Mouse (Mus musculus) ES-Bruce4 (cell line): Measurements from ENCODE around the gene Traf2. TPM values are rescaled to one million over a fixed set of nuclear protein-coding genes. Genes with fewer than 3 reads are reported as not detected.

Experiments used
- H3K27ac ChIP-seq: 2 replicates; pipeline ENCODE4 v1.5.1; 2012; ENCODE audit warnings: low read length, inconsistent platforms; ENCODE audit not compliant: insufficient read depth
- H3K27me3 ChIP-seq: 2 replicates; pipeline ENCODE4 v1.6.1; 2012; ENCODE audit warnings: mild to moderate bottlenecking, low read length, inconsistent platforms; ENCODE audit not compliant: control insufficient read depth, poor library complexity, insufficient read depth, severe bottlenecking
- H3K36me3 ChIP-seq: 2 replicates; pipeline ENCODE4 v1.6.1; 2012; ENCODE audit warnings: inconsistent platforms, mild to moderate bottlenecking, low read length, moderate library complexity; ENCODE audit not compliant: control insufficient read depth, poor library complexity, insufficient read depth, severe bottlenecking
- H3K4me1 ChIP-seq: one replicate; pipeline ENCODE4 v1.8.1; 2011; ENCODE audit warnings: low read length; ENCODE audit not compliant: control insufficient read depth, insufficient read depth
- H3K4me3 ChIP-seq: 2 replicates; pipeline ENCODE4 v1.5.1; 2011; ENCODE audit warnings: low read depth, mild to moderate bottlenecking, low read length
- H3K9ac ChIP-seq: 2 replicates; pipeline ENCODE4 v1.6.1; 2012; ENCODE audit warnings: low read depth, mild to moderate bottlenecking, inconsistent platforms; ENCODE audit not compliant: poor library complexity, severe bottlenecking
- H3K9me3 ChIP-seq: replicated peaks from 2 replicates; pipeline ENCODE4 v1.6.1; 2012; ENCODE audit warnings: mild to moderate bottlenecking, low read length, inconsistent platforms; ENCODE audit not compliant: control insufficient read depth, poor library complexity, insufficient read depth, severe bottlenecking
- CTCF ChIP-seq: IDR thresholded peaks from one replicate; pipeline ENCODE4 v1.8.1; 2011; ENCODE audit warnings: low read depth, low read length
- EP300 ChIP-seq: IDR thresholded peaks from 2 replicates; pipeline ENCODE4 v1.6.1; 2011; ENCODE audit warnings: low read depth, low read length; ENCODE audit not compliant: insufficient read depth
- POLR2A ChIP-seq: IDR thresholded peaks from one replicate; pipeline ENCODE4 v1.8.1; 2011; ENCODE audit warnings: low read length; ENCODE audit not compliant: insufficient read depth
- polyA plus RNA-seq: library from polyadenylated mRNA; stranded (reverse); fragments of >200 nt; gene quantifications from 2 replicates; pipeline ENCODE4 v1.2.4, GENCODE M21; 2011; ENCODE audit warnings: low read depth; ENCODE audit not compliant: missing spikeins, insufficient read depth, insufficient read length

Traf2 gene
- polyA plus RNA-seq, 1 experiment: 9.8 TPM

- H3K9ac ChIP-seq: no peak overlapping the region
- TF ChIP-seq POLR2A: no peak
- TF ChIP-seq EP300: no peak
- TF ChIP-seq CTCF: no peak
- H3K27me3 ChIP-seq: no peaks in the 10 kb centered on the region
- no peaks in the 10 kb centered on the region; the same call in 1 of the 2 replicates for H3K36me3 ChIP-seq
- no peaks in the 10 kb centered on the region for H3K4me1 ChIP-seq
- no peak overlapping the region for H3K27ac ChIP-seq
- H3K9me3 ChIP-seq: no peaks in the 10 kb centered on the region
- H3K4me3 ChIP-seq: no peak overlapping the region
Measured at GRCm38 (mm10) chr2:25536531-25536930, 10.2 kb downstream of the Traf2 start.

GRCm38 (mm10) chr2:25534866-25535182, 11.9 kb downstream of the Traf2 start:
- H3K9ac ChIP-seq: no peak overlapping the region
- no peaks in the 10 kb centered on the region; the same call in 1 of the 2 replicates for H3K36me3 ChIP-seq
- H3K27ac ChIP-seq: no peak overlapping the region
- no peaks in the 10 kb centered on the region for H3K9me3 ChIP-seq
- no peaks in the 10 kb centered on the region for H3K4me1 ChIP-seq
- TF ChIP-seq CTCF: no peak
- TF ChIP-seq POLR2A: no peak
- no peak for TF ChIP-seq EP300
- no peaks in the 10 kb centered on the region for H3K27me3 ChIP-seq
- no peak overlapping the region for H3K4me3 ChIP-seq

DNA sequence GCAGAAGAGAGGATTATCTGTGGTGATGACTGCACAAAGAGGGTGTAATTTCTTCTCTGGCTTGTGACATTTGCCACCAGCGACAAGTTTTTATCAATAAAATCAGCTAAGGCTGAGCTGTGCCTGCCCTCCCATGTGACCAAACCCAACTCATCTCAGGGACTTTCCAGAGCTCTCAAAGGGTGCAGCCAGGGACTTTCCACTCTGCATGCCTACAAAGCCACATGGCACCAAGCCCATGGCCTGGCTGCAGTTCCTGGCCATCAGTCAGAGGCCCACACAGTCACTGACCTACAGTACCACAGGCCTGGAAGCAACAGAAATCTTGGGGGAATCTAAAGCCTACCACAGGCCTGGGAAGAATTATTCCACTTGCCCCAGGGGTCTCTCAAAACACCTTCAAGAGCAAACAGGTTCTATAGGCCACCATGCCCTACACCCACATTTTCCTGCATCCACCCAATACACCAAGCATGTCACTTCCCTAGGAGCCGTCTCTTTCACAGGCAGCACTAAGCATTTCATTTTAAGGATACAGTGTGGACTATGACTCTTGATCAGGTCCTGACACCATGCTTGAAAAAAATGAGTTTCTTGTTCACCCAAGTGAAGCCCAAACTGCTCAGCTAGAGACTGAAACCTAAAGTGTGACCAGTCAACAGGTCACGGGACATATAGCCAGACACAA, 12.4 kb downstream of the Traf2 start:
- H3K4me1 ChIP-seq: no peaks in the 10 kb centered on the region
- H3K27ac ChIP-seq: no peak overlapping the region
- no peak for TF ChIP-seq CTCF
- TF ChIP-seq EP300: no peak
- TF ChIP-seq POLR2A: no peak
- no peak overlapping the region for H3K9ac ChIP-seq
- H3K27me3 ChIP-seq: no peaks in the 10 kb centered on the region
- H3K4me3 ChIP-seq: no peak overlapping the region
- no peaks in the 10 kb centered on the region; the same call in none of the 2 replicates for H3K36me3 ChIP-seq
- H3K9me3 ChIP-seq: no peaks in the 10 kb centered on the region

DNA sequence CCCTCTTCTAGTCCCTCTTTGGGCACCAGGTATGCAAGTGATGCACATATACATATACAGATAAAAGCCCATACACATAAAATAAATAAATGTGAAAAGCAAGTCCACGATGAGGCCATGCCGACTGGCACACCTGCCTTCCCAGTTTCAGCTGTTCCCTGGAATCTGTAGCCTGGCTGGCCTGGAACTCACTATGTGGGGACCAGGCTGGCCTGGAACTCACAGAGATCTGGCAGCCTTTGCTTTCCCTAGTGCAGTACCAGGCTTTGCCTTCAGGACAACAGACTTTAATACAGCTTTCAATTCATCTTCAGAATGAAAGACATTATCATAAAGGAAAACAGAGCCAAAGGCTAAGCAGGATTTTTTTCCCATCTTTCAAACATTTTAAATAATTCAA, 13.0 kb downstream of the Traf2 start:
- H3K4me3 ChIP-seq: no peak overlapping the region
- no peak overlapping the region for H3K9ac ChIP-seq
- TF ChIP-seq CTCF (no peak), EP300 (no peak), POLR2A (no peak)
- H3K27ac ChIP-seq: no peak overlapping the region
- H3K9me3 ChIP-seq: no peaks in the 10 kb centered on the region
- no peaks in the 10 kb centered on the region for H3K4me1 ChIP-seq
- H3K36me3 ChIP-seq: peaks cover 6% of the 10 kb centered on the region
- no peaks in the 10 kb centered on the region for H3K27me3 ChIP-seq

DNA sequence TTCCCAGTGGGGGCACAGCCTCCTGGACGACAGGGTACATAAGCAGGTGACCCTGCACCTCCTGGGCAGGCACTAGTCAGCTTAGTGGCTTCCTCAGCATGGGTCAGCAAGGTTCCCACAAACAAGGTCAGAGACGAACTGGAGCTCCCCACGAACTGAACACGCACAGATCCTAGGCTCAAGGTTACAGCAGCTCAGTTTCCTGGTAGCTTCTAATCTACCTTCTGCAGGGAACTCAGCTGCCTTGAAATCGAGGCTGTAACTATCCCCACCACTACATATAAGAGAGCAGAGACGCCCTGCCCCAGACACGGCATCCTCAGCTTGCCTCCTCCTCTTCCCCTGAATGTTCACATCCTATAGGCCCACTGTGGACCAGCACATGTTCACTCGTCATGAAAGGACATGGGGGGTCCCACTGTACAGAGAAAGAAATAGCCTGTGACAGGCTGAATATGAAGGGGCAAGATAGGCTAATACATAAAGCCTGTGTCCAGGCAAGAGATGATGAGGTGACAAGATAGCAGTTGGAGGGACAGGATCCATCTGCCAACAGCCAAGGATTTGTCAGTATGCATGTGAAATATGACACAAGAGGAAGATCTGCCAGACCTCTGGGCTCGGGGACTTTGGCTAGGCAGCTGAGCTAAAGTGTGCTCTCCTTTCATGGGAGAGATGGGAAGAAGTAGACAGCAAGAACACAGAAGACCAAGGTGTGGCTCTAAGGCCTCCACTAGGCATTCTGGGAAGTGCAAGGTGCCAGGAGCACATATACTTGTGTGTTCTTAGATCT, 20.0 kb downstream of the Traf2 start:
- peaks cover 6% of the 10 kb centered on the region for H3K36me3 ChIP-seq
- TF ChIP-seq EP300: no peak
- no peak for TF ChIP-seq POLR2A
- no peak for TF ChIP-seq CTCF

GRCm38 (mm10) chr2:25509912-25510311, 36.8 kb downstream of the Traf2 start:
- no peaks in the 10 kb centered on the region for H3K27me3 ChIP-seq
- no peaks in the 10 kb centered on the region for H3K9me3 ChIP-seq
- TF ChIP-seq CTCF: peak; percentile 45
- TF ChIP-seq EP300: no peak
- TF ChIP-seq POLR2A: no peak
- no peak overlapping the region for H3K9ac ChIP-seq
- H3K4me1 ChIP-seq: no peaks in the 10 kb centered on the region
- no peaks in the 10 kb centered on the region for H3K36me3 ChIP-seq
- no peak overlapping the region for H3K27ac ChIP-seq
- H3K4me3 ChIP-seq: no peak overlapping the region

More for the DNA sequence above, 20.0 kb downstream of the Traf2 start:
- Histone ChIP-seq H3K27ac (no peak overlapping the region), H3K27me3 (no peaks in the 10 kb centered on the region; the same call in 1 of the 2 replicates), H3K4me1 (no peaks in the 10 kb centered on the region), H3K9ac (no peak overlapping the region), H3K4me3 (no peak overlapping the region), H3K9me3 (no peaks in the 10 kb centered on the region)
